Mouse (Mus musculus) E14TG2a.4 (cell line): Measurements from ENCODE around the gene Ypel2.

Source experiments
- CTCF ChIP-seq: conservative IDR thresholded peaks from 2 replicates; pipeline ENCODE4 v1.5.1; 2014; ENCODE audit warnings: low read length
- NANOG ChIP-seq: IDR thresholded peaks from 2 replicates; pipeline ENCODE4 v1.6.1; 2014; ENCODE audit warnings: borderline replicate concordance, low read length, mixed read lengths
- POU5F1 ChIP-seq: IDR thresholded peaks from 2 replicates; pipeline ENCODE4 v1.6.1; 2014; ENCODE audit warnings: low read length, borderline replicate concordance

DNA sequence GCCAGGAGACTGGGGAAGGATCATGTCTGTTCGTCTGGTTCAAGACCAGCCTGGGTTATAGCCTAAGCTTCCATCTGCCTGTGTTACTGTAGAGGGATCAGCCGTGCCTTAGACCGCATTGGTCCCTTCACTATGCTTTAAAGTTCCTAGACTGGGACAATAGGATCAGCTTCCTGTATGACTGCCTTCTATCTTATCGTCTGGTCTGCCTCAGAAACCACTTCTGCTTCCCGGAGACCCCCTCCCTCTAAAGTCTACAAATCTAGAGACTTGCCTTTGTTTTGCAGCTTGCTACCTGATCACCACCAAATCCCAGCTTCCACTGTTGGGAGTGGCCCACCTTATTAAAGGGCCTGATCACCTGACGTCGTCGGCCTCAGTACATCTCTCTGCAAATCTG, 7.7 kb upstream of the Ypel2 start:
- TF ChIP-seq CTCF (no peak), NANOG (no peak), POU5F1 (no peak)
